Mouse (Mus musculus): ENCODE data around the gene Cyp46a1.

- TF ChIP-seq MAX (IDR thresholded peaks at IDR 0.05; ENCODE audit: low read depth) (no peak), MYOG (IDR thresholded peaks at IDR 0.05; ENCODE audit: control insufficient read depth in 1 of 3, insufficient read depth in 1 of 3, insufficient read length in 2 of 3, low read depth in 2 of 3) (no peak), TCF12 (IDR thresholded peaks at IDR 0.05; ENCODE audit: insufficient read depth, poor library complexity, severe bottlenecking) (no peak), POLR2AphosphoS2 (IDR thresholded peaks at IDR 0.05; ENCODE audit: insufficient read length, low read depth) (no peak), POLR2A (IDR thresholded peaks at IDR 0.05; ENCODE audit: insufficient read length, low read depth) (no peak), E2F4 (IDR thresholded peaks at IDR 0.05; ENCODE audit: insufficient read depth) (no peak), USF1 (IDR thresholded peaks at IDR 0.05; ENCODE audit: low read depth) (no peak), SRF (IDR thresholded peaks at IDR 0.05; ENCODE audit: control insufficient read depth, insufficient read length, low read depth) (no peak), TCF3 (IDR thresholded peaks at IDR 0.05; ENCODE audit: insufficient read length, low read depth) (no peak), CEBPB (IDR thresholded peaks at IDR 0.05; ENCODE audit: insufficient read depth, poor library complexity, severe bottlenecking) (no peak), REST (IDR thresholded peaks at IDR 0.05; ENCODE audit: insufficient read depth, insufficient read length) (no peak), MYOD1 (IDR thresholded peaks at IDR 0.05; ENCODE audit: control insufficient read depth in 1 of 3, insufficient read length in 2 of 3, low read depth in 2 of 3) (no peak)
These were observed 14.0 kb downstream of the Cyp46a1 start for GRCm38 (mm10) chr12:108348151-108348550.

Data from myocyte (in vitro differentiated cells).